Mouse (Mus musculus) CH12.LX (cell line): Measurements from ENCODE around the gene Bcl2l11.

Experiments used
- NELFE ChIP-seq: IDR thresholded peaks from 2 replicates; pipeline ENCODE4 v1.6.1; 2011; ENCODE audit warnings: low read depth, low read length, improper control_type of control experiment
- NRF1 ChIP-seq: IDR thresholded peaks from 2 replicates; pipeline ENCODE4 v1.6.1; 2014; ENCODE audit warnings: low read depth, mild to moderate bottlenecking, inconsistent platforms, low read length, improper control_type of control experiment, moderate library complexity
- POLR2A ChIP-seq: IDR thresholded peaks from 2 replicates; pipeline ENCODE4 v1.6.1; 2011; ENCODE audit warnings: low read depth, mild to moderate bottlenecking, improper control_type of control experiment, low read length
- POLR2AphosphoS2 ChIP-seq: IDR thresholded peaks from 2 replicates; pipeline ENCODE4 v1.6.1; 2011; ENCODE audit warnings: low read depth, low read length, improper control_type of control experiment
- RCOR1 ChIP-seq: conservative IDR thresholded peaks from 2 replicates; pipeline ENCODE4 v1.6.1; 2012; ENCODE audit warnings: low read depth, mild to moderate bottlenecking, inconsistent platforms, low read length, improper control_type of control experiment
- SIN3A ChIP-seq: IDR thresholded peaks from 2 replicates; pipeline ENCODE4 v1.6.1; 2012; ENCODE audit warnings: low read length, improper control_type of control experiment, inconsistent platforms
- USF2 ChIP-seq: conservative IDR thresholded peaks from 2 replicates; pipeline ENCODE4 v1.6.1; 2011; ENCODE audit warnings: low read depth, low read length, improper control_type of control experiment

DNA sequence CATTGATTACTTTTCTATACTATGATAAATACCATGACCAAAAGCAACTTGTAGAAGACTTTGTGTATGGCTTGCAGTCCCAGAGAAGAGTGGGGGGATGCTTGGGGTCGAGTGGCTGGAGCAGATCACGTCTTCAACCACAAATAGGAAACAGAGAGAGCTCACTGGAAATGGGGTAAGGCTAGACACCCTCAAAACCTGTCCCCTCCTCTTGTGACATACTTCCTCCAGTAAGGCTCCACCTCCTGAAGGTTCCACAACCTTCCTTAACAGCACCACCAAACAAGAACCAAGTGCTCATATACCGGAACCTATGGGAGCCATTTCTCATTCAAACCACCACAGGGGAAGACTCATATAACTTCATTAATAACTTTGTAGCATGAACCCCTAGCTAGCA is 44.8 kb downstream of the Bcl2l11 start:
- TF ChIP-seq NRF1 (no peak), POLR2A (no peak), POLR2AphosphoS2 (no peak), RCOR1 (no peak), NELFE (no peak), USF2 (no peak), SIN3A (no peak)
